Mouse (Mus musculus): Measurements from ENCODE around the gene Myh7. TPM values are rescaled to one million over a fixed set of nuclear protein-coding genes. Genes with fewer than 3 reads are reported as not detected.

The Myh7 gene
- polyA plus RNA-seq, 1 experiment from 2014 or later = 0.18 TPM

DNA sequence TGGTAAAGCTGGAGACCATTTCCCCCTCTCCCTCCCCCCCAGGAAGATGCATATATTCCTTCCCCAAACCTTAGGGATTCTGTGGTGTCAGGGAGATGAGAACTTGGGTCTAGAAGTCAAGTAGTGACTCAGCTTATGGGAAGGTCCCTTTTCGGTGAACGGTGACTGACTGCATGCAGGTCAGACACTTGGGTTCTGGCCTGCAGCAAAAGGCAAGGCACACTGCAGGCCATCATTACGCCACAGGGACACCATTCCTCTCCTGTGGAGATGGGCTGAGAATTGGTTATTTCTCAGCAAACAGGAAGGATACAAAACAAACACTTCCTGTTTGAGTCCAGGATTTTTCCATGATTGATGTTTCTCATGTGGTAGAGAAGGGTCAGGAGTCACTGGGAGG is 35.2 kb downstream of the Myh7 start:
- no peaks in the 10 kb centered on the region for H3K4me1 ChIP-seq (ENCODE audit: insufficient read depth)
- no peak overlapping the region for H3K9ac ChIP-seq (replicated peaks)
- H3K36me3 ChIP-seq (replicated peaks; ENCODE audit: insufficient read depth, low read length) = no peaks in the 10 kb centered on the region
- TF ChIP-seq CTCF (IDR thresholded peaks at IDR 0.05; ENCODE audit: low read depth) = no peak
- ATAC-seq = no peak
- no peaks in the 10 kb centered on the region for H3K27me3 ChIP-seq (ENCODE audit: insufficient read depth, low read length)
- no peak overlapping the region for H3K27ac ChIP-seq (ENCODE audit: low read depth)
- no peak overlapping the region for H3K4me3 ChIP-seq (ENCODE audit: low read depth, low read length)
- no peak overlapping the region for H3K4me2 ChIP-seq (ENCODE audit: low read depth, low read length)
- DNase-seq = no peak
- 70% methylated on average over 3 of the region's 3 CpGs for WGBS (ENCODE audit: insufficient replicate concordance)
- H3K9me3 ChIP-seq (ENCODE audit: low read length) = no peaks in the 10 kb centered on the region

DNA sequence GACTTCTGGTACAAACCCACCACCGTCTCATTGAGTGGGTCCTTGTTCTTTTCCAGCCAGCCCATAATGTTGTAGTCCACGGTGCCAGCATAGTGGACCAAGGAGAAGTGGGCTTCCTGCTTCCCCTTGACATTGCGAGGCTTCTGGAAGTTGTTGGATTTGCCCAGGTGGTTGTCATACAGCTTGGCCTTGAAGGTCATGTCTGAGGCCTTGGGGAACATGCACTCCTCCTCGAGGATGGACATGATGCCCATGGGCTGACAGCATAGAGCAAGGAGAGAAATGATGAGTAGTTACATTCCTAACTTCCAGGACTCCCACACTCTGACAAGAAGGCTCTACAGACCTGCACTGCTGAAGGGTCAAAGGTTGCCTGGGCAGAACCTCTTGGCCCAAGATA is 35.9 kb downstream of the Myh7 start:
- WGBS (ENCODE audit: insufficient replicate concordance) = 74% methylated on average over 4 of the region's 4 CpGs
- ATAC-seq (no peak), DNase-seq (no peak)
- no peaks in the 10 kb centered on the region for H3K4me1 ChIP-seq (ENCODE audit: insufficient read depth)
- no peak overlapping the region for H3K9ac ChIP-seq (replicated peaks)
- H3K4me3 ChIP-seq (ENCODE audit: low read depth, low read length) = no peak overlapping the region
- H3K27me3 ChIP-seq (ENCODE audit: insufficient read depth, low read length) = no peaks in the 10 kb centered on the region
- no peak overlapping the region for H3K4me2 ChIP-seq (ENCODE audit: low read depth, low read length)
- no peaks in the 10 kb centered on the region for H3K36me3 ChIP-seq (replicated peaks; ENCODE audit: insufficient read depth, low read length)
- TF ChIP-seq EP300 (IDR thresholded peaks at IDR 0.05; ENCODE audit: low read depth) = no peak
- TF ChIP-seq CTCF (IDR thresholded peaks at IDR 0.05; ENCODE audit: low read depth) = no peak
- no peak overlapping the region for H3K27ac ChIP-seq (ENCODE audit: low read depth)
- H3K9me3 ChIP-seq (ENCODE audit: low read length) = no peaks in the 10 kb centered on the region

DNA sequence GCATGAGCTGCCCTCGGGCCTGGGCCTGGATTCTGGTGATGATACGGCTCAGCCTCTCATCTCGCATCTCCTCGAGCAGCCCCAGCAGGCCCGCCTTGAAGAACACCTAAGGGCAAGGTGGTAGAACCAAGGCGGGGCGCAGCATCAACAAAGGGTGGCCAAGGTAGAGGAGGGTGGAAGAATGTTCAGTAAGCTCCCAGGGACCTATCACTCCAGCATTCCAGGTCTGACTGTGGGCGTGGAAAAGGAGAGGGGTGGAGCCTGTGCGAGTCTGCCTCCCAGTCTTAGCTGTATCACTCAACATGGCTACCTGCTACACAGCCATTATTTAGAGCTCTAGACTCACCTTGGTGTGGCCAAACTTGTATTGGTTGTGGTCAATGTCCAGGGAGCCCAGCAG is 37.9 kb downstream of the Myh7 start:
- Histone ChIP-seq H3K36me3 (replicated peaks; ENCODE audit: insufficient read depth, low read length) (no peaks in the 10 kb centered on the region), H3K4me1 (ENCODE audit: insufficient read depth) (no peaks in the 10 kb centered on the region), H3K9me3 (ENCODE audit: low read length) (no peaks in the 10 kb centered on the region), H3K27ac (ENCODE audit: low read depth) (no peak overlapping the region), H3K9ac (replicated peaks) (no peak overlapping the region), H3K4me2 (ENCODE audit: low read depth, low read length) (no peak overlapping the region), H3K4me3 (ENCODE audit: low read depth, low read length) (no peak overlapping the region), H3K27me3 (ENCODE audit: insufficient read depth, low read length) (no peaks in the 10 kb centered on the region)
- TF ChIP-seq CTCF (IDR thresholded peaks at IDR 0.05; ENCODE audit: low read depth) = no peak
- ATAC-seq (no peak), DNase-seq (no peak)
- 79% methylated on average over 9 of the region's 9 CpGs for WGBS (ENCODE audit: insufficient replicate concordance)

DNA sequence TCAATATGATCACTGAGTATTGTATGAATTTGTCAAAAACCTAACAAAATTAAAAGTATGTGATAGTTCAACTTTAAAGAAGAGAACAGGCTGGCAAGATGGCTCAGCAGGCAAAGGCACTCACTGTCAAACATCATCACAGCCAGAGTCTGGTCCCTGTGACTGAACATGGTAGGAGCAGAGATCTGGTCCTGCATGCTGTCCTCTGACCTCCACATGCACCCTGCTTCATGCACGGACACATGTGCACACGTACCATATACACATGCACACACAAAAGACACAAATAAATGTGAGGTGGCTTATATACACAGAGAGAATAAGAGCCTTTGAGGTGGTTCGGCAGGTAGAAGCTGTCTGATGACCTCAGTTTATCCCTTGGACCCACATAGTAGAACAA is 38.9 kb downstream of the Myh7 start:
- DNase-seq = no peak
- Histone ChIP-seq H3K9me3 (ENCODE audit: low read length) (no peaks in the 10 kb centered on the region), H3K4me1 (ENCODE audit: insufficient read depth) (no peaks in the 10 kb centered on the region), H3K4me3 (ENCODE audit: low read depth, low read length) (no peak overlapping the region), H3K36me3 (replicated peaks; ENCODE audit: insufficient read depth, low read length) (no peaks in the 10 kb centered on the region), H3K27me3 (ENCODE audit: insufficient read depth, low read length) (no peaks in the 10 kb centered on the region), H3K4me2 (ENCODE audit: low read depth, low read length) (no peak overlapping the region), H3K9ac (replicated peaks) (no peak overlapping the region), H3K27ac (ENCODE audit: low read depth) (no peak overlapping the region)
- no peak for ATAC-seq
- TF ChIP-seq EP300 (IDR thresholded peaks at IDR 0.05; ENCODE audit: low read depth) (no peak), CTCF (IDR thresholded peaks at IDR 0.05; ENCODE audit: low read depth) (no peak)
- 61% methylated on average over 3 of the region's 3 CpGs for WGBS (ENCODE audit: insufficient replicate concordance)

DNA sequence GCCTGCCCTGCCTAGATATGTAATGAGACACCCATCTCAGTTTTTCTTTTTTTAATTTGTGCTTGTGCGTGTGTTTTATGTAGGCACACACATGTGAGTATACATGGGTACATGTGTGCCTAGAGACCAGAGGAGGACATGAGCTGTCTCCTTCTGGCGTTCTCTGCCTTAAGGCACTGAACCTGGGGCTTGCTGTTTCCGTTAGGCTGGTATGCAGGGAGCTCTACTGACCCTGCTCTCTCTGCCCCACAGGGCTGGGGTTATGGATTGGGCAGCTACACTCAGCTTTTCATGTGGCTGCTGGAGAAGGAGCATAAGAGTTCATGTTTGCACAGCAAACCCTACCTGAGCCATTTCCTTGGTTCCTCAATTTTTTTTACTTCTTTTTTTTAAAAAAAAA is 40.0 kb downstream of the Myh7 start:
- WGBS (ENCODE audit: insufficient replicate concordance) = 67% methylated on average over 3 of the region's 3 CpGs
- Histone ChIP-seq H3K27ac (ENCODE audit: low read depth) (no peak overlapping the region), H3K4me3 (ENCODE audit: low read depth, low read length) (no peak overlapping the region), H3K9ac (replicated peaks) (no peak overlapping the region), H3K36me3 (replicated peaks; ENCODE audit: insufficient read depth, low read length) (no peaks in the 10 kb centered on the region), H3K4me1 (ENCODE audit: insufficient read depth) (no peaks in the 10 kb centered on the region), H3K9me3 (ENCODE audit: low read length) (no peaks in the 10 kb centered on the region), H3K4me2 (ENCODE audit: low read depth, low read length) (no peak overlapping the region), H3K27me3 (ENCODE audit: insufficient read depth, low read length) (no peaks in the 10 kb centered on the region)
- TF ChIP-seq EP300 (IDR thresholded peaks at IDR 0.05; ENCODE audit: low read depth) (no peak), CTCF (IDR thresholded peaks at IDR 0.05; ENCODE audit: low read depth) (no peak)
- DNase-seq (no peak), ATAC-seq (no peak)

DNA sequence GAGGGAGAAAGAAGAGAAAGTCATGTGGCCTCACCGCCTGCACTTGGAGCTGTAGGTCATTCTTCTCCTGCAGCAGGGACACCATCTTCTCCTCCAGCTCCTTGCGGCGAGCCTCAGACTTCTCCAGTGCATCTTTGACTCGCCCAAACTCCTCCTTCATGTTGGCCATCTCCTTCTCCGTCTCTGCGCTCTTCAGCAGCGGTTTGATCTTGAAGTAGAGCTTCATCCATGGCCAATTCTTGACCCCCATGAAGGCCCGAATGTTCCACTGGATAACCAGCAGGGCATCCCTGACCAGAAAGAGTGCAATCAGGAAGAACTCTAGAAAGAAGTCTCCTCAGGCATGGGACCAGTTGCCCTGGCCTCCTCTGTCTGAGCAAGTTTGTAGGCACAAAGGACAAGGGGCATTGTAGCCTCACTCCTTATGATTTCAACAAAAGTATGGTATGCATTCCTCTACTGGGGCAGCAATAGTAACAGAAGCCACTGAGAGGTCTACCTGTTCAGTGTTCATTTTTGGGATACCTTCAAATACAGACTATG is 40.7 kb downstream of the Myh7 start:
- Histone ChIP-seq H3K4me3 (ENCODE audit: low read depth, low read length) (no peak overlapping the region), H3K9ac (replicated peaks) (no peak overlapping the region), H3K9me3 (ENCODE audit: low read length) (no peaks in the 10 kb centered on the region), H3K36me3 (replicated peaks; ENCODE audit: insufficient read depth, low read length) (no peaks in the 10 kb centered on the region), H3K27ac (ENCODE audit: low read depth) (no peak overlapping the region), H3K27me3 (ENCODE audit: insufficient read depth, low read length) (no peaks in the 10 kb centered on the region), H3K4me2 (ENCODE audit: low read depth, low read length) (no peak overlapping the region), H3K4me1 (ENCODE audit: insufficient read depth) (no peaks in the 10 kb centered on the region)
- DNase-seq (no peak), ATAC-seq (no peak)
- WGBS (ENCODE audit: insufficient replicate concordance) = 86% methylated on average over 8 of the region's 8 CpGs
- TF ChIP-seq CTCF (IDR thresholded peaks at IDR 0.05; ENCODE audit: low read depth) (no peak), EP300 (IDR thresholded peaks at IDR 0.05; ENCODE audit: low read depth) (no peak)

DNA sequence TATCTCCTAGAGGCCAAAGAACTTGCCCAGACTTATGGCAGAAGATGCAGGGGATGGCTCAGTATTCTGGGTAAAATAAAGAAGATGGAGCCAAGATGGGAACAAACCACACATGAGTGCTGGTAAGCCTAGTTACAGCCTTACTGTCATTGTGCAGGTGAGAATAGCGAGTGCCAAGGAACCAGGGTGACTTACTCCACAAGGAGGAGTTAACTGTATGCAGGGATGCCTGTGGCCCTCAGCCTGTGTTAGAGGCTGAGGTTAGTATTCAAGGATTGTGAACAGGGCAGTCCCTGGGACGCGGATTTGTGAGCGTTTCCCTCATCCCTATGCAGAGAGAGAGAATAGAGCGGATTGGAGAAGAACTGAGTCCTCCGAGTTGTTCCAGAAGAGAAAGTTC is 42.8 kb downstream of the Myh7 start:
- TF ChIP-seq EP300 (IDR thresholded peaks at IDR 0.05; ENCODE audit: low read depth) (no peak), CTCF (IDR thresholded peaks at IDR 0.05; ENCODE audit: low read depth) (no peak)
- ATAC-seq = no peak
- no peak for DNase-seq
- Histone ChIP-seq H3K36me3 (replicated peaks; ENCODE audit: insufficient read depth, low read length) (no peaks in the 10 kb centered on the region), H3K9me3 (ENCODE audit: low read length) (no peaks in the 10 kb centered on the region), H3K4me1 (ENCODE audit: insufficient read depth) (no peaks in the 10 kb centered on the region), H3K27ac (ENCODE audit: low read depth) (no peak overlapping the region), H3K27me3 (ENCODE audit: insufficient read depth, low read length) (no peaks in the 10 kb centered on the region), H3K9ac (replicated peaks) (no peak overlapping the region), H3K4me3 (ENCODE audit: low read depth, low read length) (no peak overlapping the region), H3K4me2 (ENCODE audit: low read depth, low read length) (no peak overlapping the region)
- 66% methylated on average over 6 of the region's 6 CpGs for WGBS (ENCODE audit: insufficient replicate concordance)
